Mouse (Mus musculus) liver, postnatal 0 days (tissue): ENCODE measurements around the gene Tbx18. TPM values are rescaled to one million over a fixed set of nuclear protein-coding genes. Genes with fewer than 3 reads are reported as not detected.

Experiments used
- ATAC-seq: fragments of 200-750 bp; cut with Nextera tagmentation; 2 replicates; pipeline ENCODE4 v1.8.0; 2017; ENCODE audit warnings: mild to moderate bottlenecking, moderate library complexity
- DNase-seq: peaks from one replicate; pipeline ENCODE4 v3.0.0-alpha.2; 2016
- H3K27ac ChIP-seq: fragments of 300-500 bp; sonication (generic); 2 replicates; pipeline ENCODE4 v1.5.1; 2014; ENCODE audit warnings: antibody characterized with exemption, moderate library complexity, mild to moderate bottlenecking, low read depth
- H3K27me3 ChIP-seq: fragments of 300-500 bp; sonication (generic); 2 replicates; pipeline ENCODE4 v1.6.1; 2014; ENCODE audit warnings: low read length, control low read depth, mixed read lengths; ENCODE audit not compliant: insufficient read depth
- H3K36me3 ChIP-seq: fragments of 300-500 bp; sonication (generic); replicated peaks from 2 replicates; pipeline ENCODE4 v1.6.1; 2014; ENCODE audit warnings: mild to moderate bottlenecking, control low read depth, low read length, moderate library complexity, mixed read lengths; ENCODE audit not compliant: insufficient read depth
- H3K4me1 ChIP-seq: fragments of 300-500 bp; sonication (generic); 2 replicates; pipeline ENCODE4 v1.6.1; 2014; ENCODE audit warnings: antibody characterized with exemption, mild to moderate bottlenecking, control low read depth; ENCODE audit not compliant: insufficient read depth
- H3K4me2 ChIP-seq: fragments of 300-500 bp; sonication (generic); 2 replicates; pipeline ENCODE4 v1.6.1; 2014; ENCODE audit warnings: low read depth, mild to moderate bottlenecking, low read length, moderate library complexity, mixed read lengths
- H3K4me3 ChIP-seq: fragments of 300-500 bp; sonication (generic); 2 replicates; pipeline ENCODE4 v1.5.1; 2014; ENCODE audit warnings: low read depth, low read length
- H3K9ac ChIP-seq: fragments of 300-500 bp; sonication (generic); replicated peaks from 2 replicates; pipeline ENCODE4 v1.6.1; 2014; ENCODE audit warnings: mild to moderate bottlenecking, moderate library complexity
- H3K9me3 ChIP-seq: fragments of 300-500 bp; sonication (generic); 2 replicates; pipeline ENCODE4 v1.6.1; 2016; ENCODE audit warnings: mild to moderate bottlenecking, control low read depth, low read length, mixed read lengths
- CTCF ChIP-seq: sonication (generic); IDR thresholded peaks from 2 replicates; pipeline ENCODE4 v1.5.1; 2016; ENCODE audit warnings: antibody characterized with exemption, low read depth
- EP300 ChIP-seq: IDR thresholded peaks from 2 replicates; pipeline ENCODE4 v1.6.1; 2016; ENCODE audit warnings: antibody characterized with exemption, low read depth, mild to moderate bottlenecking
- whole genome bisulfite sequencing: fragments of 180-500 bp; shearing (Covaris S2); extraction: QIAGEN DNeasy Blood & Tissue Kit; methylation state at CpG from one replicate; pipeline ENCODE4 v1.1.7; 2014; ENCODE audit not compliant: insufficient replicate concordance; 5-methylcytosine and 5-hydroxymethylcytosine counted together
- polyA plus RNA-seq: library from polyadenylated mRNA; unstranded; fragments of >200 nt; fragmentation: Nextera tagmentation; extraction: Ambion mirVana; gene quantifications from 2 replicates; pipeline ENCODE4 v1.2.1, GENCODE M21; 2015

Tbx18 gene
- polyA plus RNA-seq, 1 experiment from 2014 or later, result not detected

- no peaks in the 10 kb centered on the region for H3K4me1 ChIP-seq
- ATAC-seq (no peak), DNase-seq (no peak)
- H3K4me3 ChIP-seq, result no peak overlapping the region
- WGBS, result 79% methylated on average over 9 of the region's 9 CpGs
- H3K9ac ChIP-seq, result no peak overlapping the region
- no peaks in the 10 kb centered on the region for H3K9me3 ChIP-seq
- no peak overlapping the region for H3K27ac ChIP-seq
- H3K27me3 ChIP-seq, result no peaks in the 10 kb centered on the region
- TF ChIP-seq EP300 (no peak), CTCF (no peak)
- H3K4me2 ChIP-seq, result no peak overlapping the region
- no peaks in the 10 kb centered on the region for H3K36me3 ChIP-seq
These were observed 44.1 kb downstream of the Tbx18 start for GRCm38 (mm10) chr9:87686981-87687380.

GRCm38 (mm10) chr9:87682247-87682646 is 48.8 kb downstream of the Tbx18 start:
- Histone ChIP-seq H3K4me1 (no peaks in the 10 kb centered on the region), H3K27ac (no peak overlapping the region), H3K4me3 (no peak overlapping the region), H3K27me3 (no peaks in the 10 kb centered on the region), H3K36me3 (no peaks in the 10 kb centered on the region), H3K4me2 (no peak overlapping the region), H3K9me3 (no peaks in the 10 kb centered on the region), H3K9ac (no peak overlapping the region)
- TF ChIP-seq CTCF, result no peak
- TF ChIP-seq EP300, result no peak
- no peak for DNase-seq
- no peak for ATAC-seq
- WGBS, result 71% methylated on average over 11 of the region's 11 CpGs
